Mouse (Mus musculus) cerebellum, adult 2 months (tissue): ENCODE measurements at regions not wholly inside any gene's neighbourhood (a gene's known extent, or its start where the extent isn't known, plus 50 kb on each side); places are given as distances from the start of the nearest gene placed in this dataset.

Experiments
- CTCF ChIP-seq: fragments of 200-500 bp; IDR thresholded peaks from 2 replicates; pipeline ENCODE4 v1.5.1; 2011; ENCODE audit warnings: low read depth, mild to moderate bottlenecking, control low read depth, low read length, moderate library complexity, borderline replicate concordance; ENCODE audit not compliant: insufficient read depth
- POLR2A ChIP-seq: fragments of 200-500 bp; IDR thresholded peaks from 2 replicates; pipeline ENCODE4 v1.6.1; 2011; ENCODE audit warnings: low read length, control low read depth, borderline replicate concordance; ENCODE audit not compliant: insufficient read depth

GRCm38 (mm10) chr14:101327421-101327820 is 127.3 kb upstream of the Prr30 start:
- TF ChIP-seq POLR2A (no peak), CTCF (no peak)
